Mouse (Mus musculus) B cell, adult 2 months (primary cell): ENCODE data around the gene Glt28d2.

Experiments used
- DNase-seq, 2 experiments: peaks; one replicate each; pipeline ENCODE4 v3.0.0; 2022

Glt28d2 gene

GRCm38 (mm10) chr3:85820839-85821548 lies 66.3 kb downstream of the Glt28d2 start:
- DNase-seq = no peak
